Mouse (Mus musculus) cortical plate, adult 2 months (tissue): ENCODE data around the gene Pou1f1.

Experiments
- CTCF ChIP-seq: fragments of 200-500 bp; IDR thresholded peaks from 2 replicates; pipeline ENCODE4 v1.5.1; 2011; ENCODE audit warnings: mild to moderate bottlenecking, control low read depth, low read length; ENCODE audit not compliant: insufficient read depth; ENCODE audit errors: extremely low read depth
- POLR2A ChIP-seq: fragments of 200-500 bp; IDR thresholded peaks from 2 replicates; pipeline ENCODE4 v1.6.1; 2011; ENCODE audit warnings: mild to moderate bottlenecking, low read length, control low read depth; ENCODE audit not compliant: insufficient read depth; ENCODE audit errors: extremely low read depth

- peak; percentile 43; the same call in 1 of the 2 replicates for TF ChIP-seq CTCF
- no peak for TF ChIP-seq POLR2A
These were observed 13.1 kb downstream of the Pou1f1 start for GRCm38 (mm10) chr16:65533315-65533999.
